In the genomic region with DNA sequence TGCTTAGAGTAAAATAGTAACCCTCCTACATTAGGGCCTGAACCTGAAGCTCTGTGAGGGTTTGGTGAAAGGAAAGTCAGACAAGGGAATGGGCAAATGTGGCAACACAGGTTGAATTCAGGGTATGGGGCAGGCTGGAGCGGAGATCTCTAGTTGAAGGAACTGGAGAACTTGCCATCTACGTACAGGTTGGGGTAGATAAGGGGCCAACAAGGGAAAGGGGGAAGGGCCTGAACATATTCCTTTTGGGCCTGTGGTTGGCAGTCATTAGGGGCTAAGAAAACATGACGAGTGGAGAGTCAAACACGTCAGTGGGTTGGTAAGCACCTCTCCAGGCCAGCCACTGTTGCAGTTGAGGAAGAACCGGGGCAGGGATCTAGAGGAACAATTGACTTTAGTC, we compare ENCODE assay signal across 25 mouse cellular contexts. TPM values are rescaled to one million over a fixed set of nuclear protein-coding genes. Genes with fewer than 3 reads are reported as not detected.
DNase-seq lines count a peak whose midpoint lies in the region; ATAC-seq and TF ChIP-seq lines count a peak whose summit lies in the region.
"Had no signal": no experiment of that assay in that cellular context is flagged by ENCODE, and none has a peak within 500 bp of the region (broad histone marks: within the 10 kb centered on the region; RNA-seq: fewer than 3 reads in every experiment).

No protein-coding gene starts in this region.

- TF ChIP-seq CTCF in lung, postnatal 0 days (IDR thresholded peaks at IDR 0.05), result no peak

- no peaks in the 10 kb centered on the region for H3K27me3 ChIP-seq in lung, embryonic 15.5 days
- H3K27me3 ChIP-seq in lung, postnatal 0 days (replicated peaks; ENCODE audit: insufficient read depth, low read length), result no peaks in the 10 kb centered on the region
- no peaks in the 10 kb centered on the region for H3K27me3 ChIP-seq in embryonic facial prominence, embryonic 10.5 days (replicated peaks; ENCODE audit: low read depth, poor library complexity, severe bottlenecking)
- H3K27me3 ChIP-seq: embryonic facial prominence, embryonic 13.5 days; embryonic facial prominence, embryonic 15.5 days; Patski had no signal

- DNase-seq in lung, postnatal 36 days, result no peak
- DNase-seq in lung, postnatal 0 days (ENCODE audit: low spot score), result no peak
- DNase-seq in lung, postnatal 4 days, result no peak
- DNase-seq in embryo, embryonic 10.5 days (ENCODE audit: low spot score), result no peak
- DNase-seq in embryonic facial prominence, embryonic 10.5 days (ENCODE audit: low spot score), result no peak
- DNase-seq: adrenal gland, adult 8-10 months; adrenal gland, postnatal 14 days; adrenal gland, postnatal 36 days; cerebellum, adult 11-12 months; cerebellum, adult 2 months; cerebellum, adult 9-10 months; cerebellum, postnatal 10 days; cerebellum, postnatal 25 days; forebrain, postnatal 0 days had no signal

- H3K36me3 ChIP-seq in lung, embryonic 15.5 days, result no peaks in the 10 kb centered on the region
- no peaks in the 10 kb centered on the region for H3K36me3 ChIP-seq in lung, postnatal 0 days (ENCODE audit: insufficient read depth, low read length)
- no peaks in the 10 kb centered on the region for H3K36me3 ChIP-seq in embryonic facial prominence, embryonic 10.5 days (replicated peaks)
- H3K36me3 ChIP-seq: embryonic facial prominence, embryonic 13.5 days; embryonic facial prominence, embryonic 15.5 days; forebrain, embryonic 10.5 days; forebrain, embryonic 12.5 days had no signal

- ATAC-seq in lung, embryonic 15.5 days (ENCODE audit: borderline replicate concordance, extremely low read depth, low FRiP score, low TSS enrichment), result 0 out of 2 replicates have a peak, but pooled peaks have one; percentile 17
- peak; percentile 25; the same call in 1 of the 2 replicates for ATAC-seq in lung, postnatal 0 days
- peak; percentile 7; the same call in 1 of the 2 replicates for ATAC-seq in common myeloid progenitor, adult 5-6 weeks (replicated peaks; ENCODE audit: low read depth, poor library complexity, severe bottlenecking)
- peak; percentile 51 for ATAC-seq in megakaryocyte-erythroid progenitor cell, adult 5-6 weeks (replicated peaks; ENCODE audit: low FRiP score, low TSS enrichment, poor library complexity, severe bottlenecking)
- ATAC-seq: activated CD4-positive, CD25-positive, alpha-beta regulatory T cell, adult 4 months; forebrain, embryonic 14.5 days; forebrain, postnatal 0 days; Patski had no signal

- no peak overlapping the region for H3K4me3 ChIP-seq in lung, embryonic 15.5 days
- no peak overlapping the region for H3K4me3 ChIP-seq in lung, postnatal 0 days (ENCODE audit: low read depth, low read length)
- H3K4me3 ChIP-seq in embryonic facial prominence, embryonic 10.5 days, result no peak overlapping the region
- H3K4me3 ChIP-seq: embryonic facial prominence, embryonic 13.5 days; embryonic facial prominence, embryonic 15.5 days; erythroblast, embryonic 14.5 days; forebrain, embryonic 10.5 days; forebrain, embryonic 12.5 days had no signal

- TF ChIP-seq EP300 in lung, postnatal 0 days (IDR thresholded peaks at IDR 0.05), result no peak

- H3K4me1 ChIP-seq in lung, embryonic 15.5 days, result peaks cover 7% of the 10 kb centered on the region; the same call in 1 of the 2 replicates
- no peaks in the 10 kb centered on the region for H3K4me1 ChIP-seq in lung, postnatal 0 days (ENCODE audit: insufficient read depth, low read depth, low read length)
- 0 out of 2 replicates have a peak, but pooled peaks cover 3% of the 10 kb centered on the region for H3K4me1 ChIP-seq in embryonic facial prominence, embryonic 10.5 days
- H3K4me1 ChIP-seq: embryonic facial prominence, embryonic 13.5 days had no signal

- no peak overlapping the region for H3K9ac ChIP-seq in lung, embryonic 15.5 days
- no peak overlapping the region for H3K9ac ChIP-seq in lung, postnatal 0 days (replicated peaks; ENCODE audit: low read depth)
- H3K9ac ChIP-seq: embryonic facial prominence, embryonic 13.5 days; embryonic facial prominence, embryonic 15.5 days; forebrain, embryonic 12.5 days; forebrain, postnatal 0 days had no signal

- H3K4me2 ChIP-seq in lung, embryonic 15.5 days, result no peak overlapping the region
- no peak overlapping the region for H3K4me2 ChIP-seq in lung, postnatal 0 days (replicated peaks; ENCODE audit: low read depth, low read length)
- H3K4me2 ChIP-seq: embryonic facial prominence, embryonic 13.5 days; embryonic facial prominence, embryonic 15.5 days; forebrain, embryonic 12.5 days had no signal

- no peak overlapping the region for H3K27ac ChIP-seq in lung, embryonic 15.5 days
- H3K27ac ChIP-seq in lung, postnatal 0 days (ENCODE audit: low read length), result no peak overlapping the region
- no peak overlapping the region for H3K27ac ChIP-seq in embryonic facial prominence, embryonic 10.5 days (replicated peaks)
- H3K27ac ChIP-seq: embryonic facial prominence, embryonic 13.5 days; embryonic facial prominence, embryonic 15.5 days; forebrain, embryonic 10.5 days; forebrain, embryonic 12.5 days had no signal

- WGBS in lung, embryonic 15.5 days, result 57% methylated on average over 5 of the region's 5 CpGs
- WGBS in lung, postnatal 0 days, result 59% methylated on average over 5 of the region's 5 CpGs
- 83% methylated on average over 5 of the region's 5 CpGs for WGBS in embryonic facial prominence, embryonic 10.5 days

- no peaks in the 10 kb centered on the region for H3K9me3 ChIP-seq in lung, embryonic 15.5 days
- no peaks in the 10 kb centered on the region for H3K9me3 ChIP-seq in lung, postnatal 0 days (ENCODE audit: low read length)
- H3K9me3 ChIP-seq in embryonic facial prominence, embryonic 10.5 days, result no peaks in the 10 kb centered on the region
- H3K9me3 ChIP-seq: embryonic facial prominence, embryonic 13.5 days; embryonic facial prominence, embryonic 15.5 days; forebrain, embryonic 10.5 days; forebrain, embryonic 12.5 days had no signal

RNA-seq across cellular contexts. Expression of a gene that starts 36.3 kb away (rescaled TPM):
- polyA plus RNA-seq in lung, embryonic 15.5 days (2015; fragmentation: Nextera tagmentation; extraction: Ambion mirVana), result 10.8 and 13.6 TPM in 2 replicates
- polyA plus RNA-seq in lung, postnatal 0 days (2015; fragmentation: Nextera tagmentation; extraction: Ambion mirVana), result 3.7 and 9.3 TPM in 2 replicates
- 29.2 and 34.5 TPM in 2 replicates for total RNA-seq in common myeloid progenitor, adult 5-6 weeks (2017)
- total RNA-seq in megakaryocyte-erythroid progenitor cell, adult 5-6 weeks (2014; fragmentation: Nextera tagmentation), result 8.3 and 23.6 TPM in 2 replicates
- 11.6 and 14.2 TPM in 2 replicates for total RNA-seq in megakaryocyte-erythroid progenitor cell, adult 5-6 weeks (2017)
- 25.3 and 25.9 TPM in 2 replicates for polyA plus RNA-seq in embryonic facial prominence, embryonic 10.5 days (2016; fragmentation: Nextera tagmentation; extraction: Ambion mirVana)

RNA-seq across cellular contexts. Expression of a gene that starts 40.7 kb away (rescaled TPM):
- polyA plus RNA-seq in lung, embryonic 15.5 days (2015; fragmentation: Nextera tagmentation; extraction: Ambion mirVana), result 1,192 and 1,274 TPM in 2 replicates
- 1,664 and 1,843 TPM in 2 replicates for polyA plus RNA-seq in lung, postnatal 0 days (2015; fragmentation: Nextera tagmentation; extraction: Ambion mirVana)
- total RNA-seq in common myeloid progenitor, adult 5-6 weeks (2017), result 776 and 837 TPM in 2 replicates
- 1,056 and 1,102 TPM in 2 replicates for total RNA-seq in megakaryocyte-erythroid progenitor cell, adult 5-6 weeks (2014; fragmentation: Nextera tagmentation)
- total RNA-seq in megakaryocyte-erythroid progenitor cell, adult 5-6 weeks (2017), result 1,074 and 1,263 TPM in 2 replicates
- polyA plus RNA-seq in embryonic facial prominence, embryonic 10.5 days (2016; fragmentation: Nextera tagmentation; extraction: Ambion mirVana), result 1,351 and 1,353 TPM in 2 replicates
